23 mouse cellular contexts compared by ENCODE assay signal in the genomic region with DNA sequence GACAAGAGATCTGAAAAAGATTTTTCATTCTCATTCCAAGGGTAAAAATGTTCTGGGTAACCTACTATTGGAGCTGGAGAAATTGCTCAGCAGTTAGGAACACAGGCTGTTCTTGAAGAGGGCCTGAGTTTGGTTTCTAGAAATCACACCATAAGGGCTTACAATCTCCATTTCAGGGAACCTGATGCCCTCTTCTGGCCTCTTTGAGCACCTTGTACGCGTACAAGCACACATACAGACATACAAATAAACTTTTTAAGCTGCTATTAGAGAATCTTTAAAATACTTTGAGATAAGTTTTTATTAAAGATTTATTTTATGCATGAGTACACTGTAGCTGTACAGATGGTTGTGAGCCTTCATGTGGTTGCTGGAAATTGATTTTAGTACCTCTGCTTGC. TPM values are rescaled to one million over a fixed set of nuclear protein-coding genes. Genes with fewer than 3 reads are reported as not detected.
DNase-seq lines count a peak whose midpoint lies in the region; ATAC-seq and TF ChIP-seq lines count a peak whose summit lies in the region.
"Had no signal": no experiment of that assay in that cellular context is flagged by ENCODE, and none has a peak within 500 bp of the region (broad histone marks: within the 10 kb centered on the region; RNA-seq: fewer than 3 reads in every experiment).

No protein-coding gene starts in this region.

- H3K4me2 ChIP-seq in liver, postnatal 0 days (ENCODE audit: low read depth, low read length), result no peak overlapping the region
- H3K4me2 ChIP-seq in forebrain, embryonic 15.5 days (replicated peaks), result no peak overlapping the region
- H3K4me2 ChIP-seq: forebrain, embryonic 13.5 days; heart, embryonic 11.5 days; hindbrain, embryonic 12.5 days; hindbrain, embryonic 15.5 days had no signal

- H3K9me3 ChIP-seq in liver, postnatal 0 days (ENCODE audit: low read length), result no peaks in the 10 kb centered on the region
- H3K9me3 ChIP-seq in forebrain, embryonic 15.5 days, result no peaks in the 10 kb centered on the region
- H3K9me3 ChIP-seq: forebrain, embryonic 10.5 days; forebrain, embryonic 13.5 days; G1E; hindbrain, embryonic 12.5 days; hindbrain, embryonic 15.5 days had no signal

- POLR2A ChIA-PET in Patski (lab: Charles Lee), result interaction anchor here (2.6 kb wide), 1 partner anchor 8 kb away, joined by 9 read pairs; no protein-coding TSS in a partner anchor

- no peak overlapping the region for H3K9ac ChIP-seq in liver, postnatal 0 days (replicated peaks)
- H3K9ac ChIP-seq in forebrain, embryonic 15.5 days (replicated peaks), result no peak overlapping the region
- H3K9ac ChIP-seq: forebrain, embryonic 13.5 days; forebrain, postnatal 0 days; hindbrain, embryonic 12.5 days; hindbrain, embryonic 15.5 days had no signal

- WGBS in liver, postnatal 0 days (ENCODE audit: insufficient replicate concordance), result 95% methylated on average over 2 of the region's 2 CpGs
- 96% methylated on average over 2 of the region's 2 CpGs for WGBS in forebrain, embryonic 15.5 days

- TF ChIP-seq EP300 in liver, postnatal 0 days (IDR thresholded peaks at IDR 0.05; ENCODE audit: low read depth), result no peak

- 0 out of 2 replicates have a peak, but pooled peaks have one; percentile 14 for TF ChIP-seq CTCF in liver, postnatal 0 days (IDR thresholded peaks at IDR 0.05; ENCODE audit: low read depth)
- TF ChIP-seq CTCF in Patski (IDR thresholded peaks at IDR 0.05), result peak; percentile 58

- no peak overlapping the region for H3K4me3 ChIP-seq in liver, postnatal 0 days (ENCODE audit: low read depth, low read length)
- no peak overlapping the region for H3K4me3 ChIP-seq in forebrain, embryonic 15.5 days
- H3K4me3 ChIP-seq: forebrain, embryonic 10.5 days; forebrain, embryonic 13.5 days; gastrocnemius, adult 2 months; hindbrain, embryonic 12.5 days; hindbrain, embryonic 15.5 days had no signal

- in situ Hi-C loops in Patski (cut with MboI; ENCODE audit: low pct_unique_long_range_greater_than_20kb), result no loop called here

- CTCF ChIA-PET in Patski (lab: Charles Lee), result interaction anchor here (0.9 to 2.0 kb wide), 8 partner anchors 9 to 169 kb away, joined by 3 to 7 read pairs (median 4); no protein-coding TSS in a partner anchor

- H3K4me1 ChIP-seq in liver, postnatal 0 days (ENCODE audit: insufficient read depth), result no peaks in the 10 kb centered on the region
- H3K4me1 ChIP-seq in forebrain, embryonic 15.5 days, result no peaks in the 10 kb centered on the region
- H3K4me1 ChIP-seq: forebrain, embryonic 13.5 days; hindbrain, embryonic 12.5 days; hindbrain, embryonic 15.5 days had no signal

- H3K27me3 ChIP-seq in liver, postnatal 0 days (ENCODE audit: insufficient read depth, low read length), result no peaks in the 10 kb centered on the region
- H3K27me3 ChIP-seq in Patski, result no peaks in the 10 kb centered on the region
- H3K27me3 ChIP-seq in forebrain, embryonic 15.5 days, result no peaks in the 10 kb centered on the region
- H3K27me3 ChIP-seq: forebrain, embryonic 13.5 days; hindbrain, embryonic 12.5 days; hindbrain, embryonic 15.5 days had no signal

- peaks cover 13% of the 10 kb centered on the region for H3K36me3 ChIP-seq in liver, postnatal 0 days (replicated peaks; ENCODE audit: insufficient read depth, low read length)
- H3K36me3 ChIP-seq in forebrain, embryonic 15.5 days, result peaks cover 19% of the 10 kb centered on the region

- DNase-seq in liver, postnatal 0 days, result no peak
- DNase-seq in liver, result no peak
- peak; percentile 30 for DNase-seq in A20 (ENCODE audit: low read depth, low spot score)
- no peak for DNase-seq in Patski (ENCODE audit: low read depth, low spot score)
- DNase-seq in ovary, postnatal 10 days (ENCODE audit: low spot score), result no peak
- DNase-seq: adrenal gland, adult 8-10 months; adrenal gland, postnatal 25 days; cerebellum, adult 18-20 months; cerebellum, adult 9-10 months; cerebellum, postnatal 14 days; forebrain, postnatal 0 days; gastrocnemius, adult 2 months; gastrocnemius, postnatal 14 days; heart, adult 11 months had no signal

- ATAC-seq in liver, postnatal 0 days, result no peak
- no peak for ATAC-seq in Patski
- ATAC-seq in forebrain, embryonic 15.5 days (replicated peaks), result no peak
- ATAC-seq: activated CD4-positive, CD25-positive, alpha-beta regulatory T cell, adult 4 months; forebrain, embryonic 13.5 days; forebrain, postnatal 0 days; intestine, postnatal 0 days had no signal

- no peak overlapping the region for H3K27ac ChIP-seq in liver, postnatal 0 days (ENCODE audit: low read depth)
- H3K27ac ChIP-seq in forebrain, embryonic 15.5 days (replicated peaks), result no peak overlapping the region
- H3K27ac ChIP-seq: forebrain, embryonic 10.5 days; forebrain, embryonic 13.5 days; gastrocnemius, adult 2 months; hindbrain, embryonic 12.5 days; hindbrain, embryonic 15.5 days had no signal

RNA-seq across cellular contexts. Expression of a gene that starts 8.9 kb away (rescaled TPM):
- 821 and 885 TPM in 2 replicates for polyA plus RNA-seq in liver, postnatal 0 days (2015; fragmentation: Nextera tagmentation; extraction: Ambion mirVana)
- 2,084 TPM for polyA plus RNA-seq in Patski (2021)
- polyA plus RNA-seq in forebrain, embryonic 15.5 days (2015; fragmentation: Nextera tagmentation; extraction: Ambion mirVana), result 1,085 and 1,143 TPM in 2 replicates

RNA-seq across cellular contexts. Expression of a gene that starts 8.9 kb away (rescaled TPM):
- polyA plus RNA-seq in liver, postnatal 0 days (2015; fragmentation: Nextera tagmentation; extraction: Ambion mirVana), result 4.9 and 6.1 TPM in 2 replicates
- 66.8 TPM for polyA plus RNA-seq in Patski (2021)
- polyA plus RNA-seq in forebrain, embryonic 15.5 days (2015; fragmentation: Nextera tagmentation; extraction: Ambion mirVana), result 21.4 and 22.2 TPM in 2 replicates

RNA-seq across cellular contexts. Expression of a gene that starts 26.8 kb away (rescaled TPM):
- 68.7 and 74.3 TPM in 2 replicates for polyA plus RNA-seq in liver, postnatal 0 days (2015; fragmentation: Nextera tagmentation; extraction: Ambion mirVana)
- 108 TPM for polyA plus RNA-seq in Patski (2021)
- polyA plus RNA-seq in forebrain, embryonic 15.5 days (2015; fragmentation: Nextera tagmentation; extraction: Ambion mirVana), result 109 and 110 TPM in 2 replicates

RNA-seq across cellular contexts. Expression of a gene that starts 38.7 kb away (rescaled TPM):
- 0.15 and 0.41 TPM in 2 replicates for polyA plus RNA-seq in liver, postnatal 0 days (2015; fragmentation: Nextera tagmentation; extraction: Ambion mirVana)
- polyA plus RNA-seq in Patski (2021), result 1.1 TPM
- polyA plus RNA-seq in forebrain, embryonic 15.5 days (2015; fragmentation: Nextera tagmentation; extraction: Ambion mirVana), result 3.7 TPM in 2 replicates
- polyA plus RNA-seq: activated CD4-positive, CD25-positive, alpha-beta regulatory T cell, adult 4 months; G1E had no signal

RNA-seq across cellular contexts. Expression of a gene that starts 43.4 kb away (rescaled TPM):
- polyA plus RNA-seq in liver, postnatal 0 days (2015; fragmentation: Nextera tagmentation; extraction: Ambion mirVana), result 41.7 and 54.0 TPM in 2 replicates
- 243 TPM for polyA plus RNA-seq in Patski (2021)
- 42.8 and 43.2 TPM in 2 replicates for polyA plus RNA-seq in forebrain, embryonic 15.5 days (2015; fragmentation: Nextera tagmentation; extraction: Ambion mirVana)
